Mouse (Mus musculus) ES-Bruce4 (cell line): Measurements from ENCODE around the gene Wbp2.

Experiments
- CTCF ChIP-seq: IDR thresholded peaks from one replicate; pipeline ENCODE4 v1.8.1; 2011; ENCODE audit warnings: low read depth, low read length
- EP300 ChIP-seq: IDR thresholded peaks from 2 replicates; pipeline ENCODE4 v1.6.1; 2011; ENCODE audit warnings: low read depth, low read length; ENCODE audit not compliant: insufficient read depth
- POLR2A ChIP-seq: IDR thresholded peaks from one replicate; pipeline ENCODE4 v1.8.1; 2011; ENCODE audit warnings: low read length; ENCODE audit not compliant: insufficient read depth

GRCm38 (mm10) chr11:116030088-116030897, 56.5 kb downstream of the Wbp2 start, which contains the start of gene Unk:
- no peak for TF ChIP-seq CTCF
- TF ChIP-seq EP300, result peak; percentile 92
- peak; percentile 18 for TF ChIP-seq POLR2A
